Mouse (Mus musculus) cerebellum, adult 2 months (tissue): ENCODE results near the gene Tmem110.

ENCODE experiments used
- CTCF ChIP-seq: fragments of 200-500 bp; IDR thresholded peaks from 2 replicates; pipeline ENCODE4 v1.5.1; 2011; ENCODE audit warnings: low read depth, mild to moderate bottlenecking, control low read depth, low read length, moderate library complexity, borderline replicate concordance; ENCODE audit not compliant: insufficient read depth
- POLR2A ChIP-seq: fragments of 200-500 bp; IDR thresholded peaks from 2 replicates; pipeline ENCODE4 v1.6.1; 2011; ENCODE audit warnings: low read length, control low read depth, borderline replicate concordance; ENCODE audit not compliant: insufficient read depth

- no peak for TF ChIP-seq CTCF
- no peak for TF ChIP-seq POLR2A
Measured at GRCm38 (mm10) chr14:30852325-30852724, 26.9 kb downstream of the Tmem110 start.
